Mouse (Mus musculus) ovary, postnatal 36 days (tissue): ENCODE measurements around the gene Stpg1.

ENCODE experiments used
- DNase-seq: peaks from one replicate; pipeline ENCODE4 v3.0.0; 2022; ENCODE audit warnings: low spot score, mixed read lengths

The Stpg1 gene

DNA sequence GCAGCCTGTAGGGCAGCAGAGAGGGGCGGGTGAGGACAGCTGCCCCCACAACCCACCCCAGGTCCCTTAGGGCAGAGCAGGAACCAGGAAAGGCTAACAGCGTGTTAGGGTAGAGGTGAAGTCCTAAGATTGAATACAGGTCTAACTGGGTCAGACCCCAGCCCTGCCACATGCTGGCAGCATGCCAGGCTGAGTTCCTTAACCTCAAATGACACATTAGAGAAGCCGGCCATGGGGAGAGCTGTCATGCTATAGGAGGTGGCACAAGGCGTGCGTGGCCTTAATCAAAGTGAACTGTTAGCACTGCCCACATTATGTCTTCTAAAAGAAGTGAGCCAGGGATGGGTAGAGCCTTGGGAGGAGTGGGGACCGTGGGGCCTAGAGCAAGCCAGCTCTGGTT lies 54.7 kb downstream of the Stpg1 start:
- no peak for DNase-seq

GRCm38 (mm10) chr4:135563794-135564193 lies 69.2 kb downstream of the Stpg1 start:
- DNase-seq: no peak

GRCm38 (mm10) chr4:135565400-135565799 lies 70.8 kb downstream of the Stpg1 start:
- DNase-seq: peak; percentile 57

DNA sequence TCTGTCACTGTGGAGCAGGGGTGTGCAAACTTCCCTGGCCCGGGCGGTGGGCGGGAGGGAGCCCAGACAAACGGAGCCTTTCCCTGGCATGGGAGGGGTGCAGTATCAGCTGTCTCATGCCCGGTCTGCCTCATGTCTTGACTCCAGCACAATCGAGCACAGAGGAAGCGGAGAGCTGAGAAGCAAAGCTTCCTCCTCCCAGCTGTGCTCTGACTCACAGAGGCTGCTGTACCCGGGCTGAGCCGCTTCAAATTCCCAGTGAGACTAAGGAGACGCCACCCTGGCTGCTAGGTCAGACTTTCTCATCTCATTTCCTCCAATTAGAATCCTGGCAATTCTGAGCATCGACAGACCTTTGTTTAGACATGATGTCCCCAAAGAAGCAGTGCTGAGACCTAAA lies 72.5 kb downstream of the Stpg1 start:
- DNase-seq: no peak

GRCm38 (mm10) chr4:135567484-135567883 lies 72.9 kb downstream of the Stpg1 start:
- DNase-seq: no peak

DNA sequence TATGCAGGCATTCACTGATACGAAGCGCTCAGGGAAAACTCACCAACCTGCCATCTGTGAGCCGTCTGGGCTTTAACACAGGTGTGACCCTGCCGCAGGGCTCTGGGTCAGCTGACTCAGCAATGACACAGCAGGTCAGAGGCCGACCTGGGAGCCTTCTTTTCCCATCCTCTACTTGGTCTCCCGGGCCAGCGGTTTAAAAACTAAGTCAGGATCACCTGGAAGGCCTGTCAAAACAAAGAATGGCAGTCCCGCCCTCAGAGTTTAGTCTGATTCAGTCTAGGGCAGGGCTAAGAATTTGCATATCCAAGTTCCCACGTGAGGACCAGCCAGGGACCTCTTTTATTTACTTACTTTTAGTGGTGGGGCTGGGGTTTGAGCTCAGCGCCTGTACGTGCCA lies 74.6 kb downstream of the Stpg1 start:
- DNase-seq: no peak

DNA sequence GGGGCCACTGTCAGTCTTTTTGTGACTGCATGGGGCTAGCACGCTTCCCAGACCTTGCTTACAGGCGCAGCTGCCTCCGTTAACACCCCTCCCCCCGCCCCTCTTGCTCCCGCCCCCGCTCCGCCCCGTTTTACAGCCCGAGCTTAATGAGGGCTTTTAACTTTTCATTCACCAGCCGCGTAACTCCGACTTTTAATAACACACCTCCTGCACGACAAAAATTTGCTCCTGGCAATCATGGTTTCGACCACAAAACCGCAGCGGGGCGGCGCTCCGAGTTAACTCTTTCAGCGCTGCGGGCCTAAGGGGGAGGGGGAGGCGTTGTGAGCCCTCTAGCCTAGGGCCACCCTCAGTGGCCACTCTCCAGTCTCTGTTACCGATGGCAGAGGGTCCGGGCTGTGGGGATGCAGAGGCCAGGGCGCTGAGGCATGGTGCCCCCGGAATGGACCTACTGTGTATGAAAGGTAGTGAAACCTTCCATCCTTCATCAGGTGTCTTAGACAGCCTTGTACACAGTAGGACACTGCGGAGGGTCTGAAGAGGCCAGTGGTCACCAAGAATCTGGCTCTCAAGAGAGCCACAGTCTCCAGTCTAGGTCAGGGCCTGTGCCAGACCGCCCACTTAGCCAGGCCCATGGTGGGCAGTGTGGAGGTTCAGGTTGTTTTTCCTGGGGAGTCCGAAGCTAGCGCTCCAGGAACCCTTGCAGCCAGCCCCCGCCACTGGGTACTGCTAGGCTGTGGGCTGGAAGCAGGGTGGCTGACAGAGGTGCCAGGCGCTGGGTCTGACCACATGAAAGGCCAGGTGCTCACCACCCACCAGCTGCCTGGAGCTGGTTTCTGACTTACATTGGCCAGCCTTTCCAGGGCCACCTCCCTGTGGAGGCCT lies 75.8 kb downstream of the Stpg1 start:
- DNase-seq: peak; percentile 45

DNA sequence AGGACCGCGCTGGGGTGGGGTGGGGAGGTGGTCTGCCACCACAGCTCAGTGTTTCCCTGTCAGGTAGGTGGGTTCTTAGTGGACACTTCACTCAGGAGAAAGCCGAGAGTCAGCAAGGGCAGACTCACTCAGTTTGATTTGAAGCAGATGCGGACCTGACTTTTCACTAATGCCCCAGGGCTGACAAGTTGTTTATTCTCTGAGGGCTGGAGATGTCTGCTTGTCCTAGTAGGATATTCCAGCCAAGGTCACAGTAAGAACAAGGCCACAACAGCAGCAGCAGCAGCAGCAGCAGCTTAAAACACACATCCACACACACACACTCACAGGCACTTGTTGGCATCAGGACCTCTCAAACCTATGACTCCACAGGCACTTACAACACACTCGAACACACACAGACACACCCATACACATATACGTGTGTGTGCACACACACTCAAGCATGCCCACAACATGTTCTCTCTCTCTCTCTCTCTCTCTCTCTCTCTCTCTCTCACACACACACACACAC lies 76.5 kb downstream of the Stpg1 start:
- DNase-seq: no peak

DNA sequence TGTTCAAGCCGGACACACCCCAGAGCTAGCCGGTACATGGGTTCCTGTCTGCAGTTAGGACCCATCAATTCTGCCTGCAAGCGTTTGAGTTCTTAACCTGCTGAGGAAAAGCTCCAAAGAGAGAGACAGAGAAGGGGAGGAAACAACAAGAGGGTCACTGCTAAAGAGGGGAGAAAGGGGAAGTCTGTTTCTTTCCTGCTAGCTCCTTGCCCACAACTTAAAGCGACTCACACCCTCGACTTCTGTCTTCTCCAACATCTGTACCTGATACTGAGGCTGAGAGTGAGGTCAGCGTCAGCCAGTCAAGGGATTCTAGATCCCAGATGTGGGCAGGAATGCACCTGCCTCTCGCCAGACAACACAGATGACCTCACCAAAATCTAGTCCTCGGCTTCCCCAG lies 77.7 kb downstream of the Stpg1 start:
- DNase-seq: no peak

DNA sequence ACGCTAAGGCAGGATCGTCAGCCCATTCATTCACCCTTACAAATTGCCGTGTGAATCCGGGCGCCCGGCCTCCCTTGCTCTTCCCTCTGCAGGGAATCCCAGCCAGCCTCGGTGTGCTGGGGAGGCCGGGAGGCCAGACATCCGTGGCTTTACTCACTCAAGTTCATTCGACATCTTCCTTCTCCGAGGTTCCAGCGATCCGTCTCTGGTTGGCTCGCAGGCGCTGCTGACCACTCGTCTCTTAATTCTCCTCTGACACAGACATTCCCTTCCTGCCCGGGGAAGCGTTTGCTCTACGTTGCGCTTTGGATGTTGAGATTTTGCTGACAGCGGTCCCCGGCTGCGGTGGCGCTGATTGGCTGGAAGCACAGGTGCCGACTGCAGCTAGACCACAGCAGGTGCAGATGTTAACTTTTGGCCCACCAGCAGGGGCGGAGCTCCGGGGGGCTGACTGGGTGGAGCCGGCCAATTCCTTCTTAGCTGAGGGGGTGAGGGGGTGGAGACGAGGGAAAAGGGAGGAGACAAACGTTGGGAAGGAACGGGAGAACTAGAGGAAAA lies 78.7 kb downstream of the Stpg1 start, which contains the start of gene Grhl3:
Gene Grhl3 (minus strand): TSS at position 380 of the 558 bp plus-strand sequence.
- DNase-seq: peak; percentile 38

GRCm38 (mm10) chr4:135575365-135576140 lies 81.0 kb downstream of the Stpg1 start:
- DNase-seq: no peak

- DNase-seq: no peak
Measured at GRCm38 (mm10) chr4:135578490-135578889, 83.9 kb downstream of the Stpg1 start.

- no peak for DNase-seq
Measured at GRCm38 (mm10) chr4:135579695-135580094, 85.1 kb downstream of the Stpg1 start.

DNA sequence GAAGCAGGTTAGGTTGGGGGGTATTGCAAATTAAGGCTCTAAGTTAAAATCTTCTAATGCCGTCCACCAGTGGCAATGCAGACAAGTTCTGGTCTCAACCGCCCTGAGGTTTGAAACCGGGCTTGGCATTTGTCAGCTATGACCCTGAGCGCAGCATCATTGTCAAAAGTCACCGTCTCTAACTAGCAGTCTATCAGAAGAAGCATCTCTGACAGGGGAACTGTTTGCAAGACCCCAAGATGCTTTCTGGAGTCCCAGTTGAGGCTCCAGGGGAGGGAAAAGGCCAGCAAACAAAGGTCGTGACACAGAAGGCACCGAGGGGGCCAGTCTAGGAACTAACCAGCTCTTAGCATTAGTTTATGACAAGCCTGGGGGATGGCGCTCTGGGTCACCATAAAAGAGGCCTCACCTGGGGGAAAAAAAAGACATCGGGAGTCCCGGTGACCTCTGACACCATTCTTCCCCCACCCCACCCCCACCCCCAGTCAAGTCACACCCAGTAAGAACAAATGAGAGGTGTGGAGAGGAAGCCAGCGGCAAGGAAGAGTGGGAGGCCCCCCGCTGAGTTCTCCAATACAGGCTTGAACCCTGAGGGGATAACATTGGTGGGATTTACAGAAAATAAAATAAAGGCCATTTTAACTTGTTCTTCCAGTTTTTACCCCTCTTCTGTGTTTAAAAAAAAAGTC lies 86.8 kb downstream of the Stpg1 start:
- DNase-seq: no peak

- DNase-seq: no peak
Measured at GRCm38 (mm10) chr4:135584838-135585237, 90.2 kb downstream of the Stpg1 start.
